Mouse (Mus musculus): ENCODE measurements around the gene Chrm3. TPM values are rescaled to one million over a fixed set of nuclear protein-coding genes. Genes with fewer than 3 reads are reported as not detected.

Chrm3 gene
- polyA plus RNA-seq, 1 experiment from 2014 or later: 2.5 TPM

- Histone ChIP-seq H3K27ac (no peak overlapping the region), H3K36me3 (no peaks in the 10 kb centered on the region), H3K4me2 (no peak overlapping the region), H3K4me1 (replicated peaks) (no peaks in the 10 kb centered on the region), H3K9ac (replicated peaks) (no peak overlapping the region), H3K27me3 (no peaks in the 10 kb centered on the region), H3K4me3 (replicated peaks) (no peak overlapping the region), H3K9me3 (no peaks in the 10 kb centered on the region)
- WGBS: 83% methylated on average over 18 of the region's 18 CpGs
- no peak for ATAC-seq (ENCODE audit: insufficient number of reproducible peaks, insufficient read depth, low FRiP score, low TSS enrichment, low read depth)
Measured at GRCm38 (mm10) chr13:10033570-10034399, 326.9 kb downstream of the Chrm3 start.

GRCm38 (mm10) chr13:10031547-10031946, 329.1 kb downstream of the Chrm3 start:
- no peaks in the 10 kb centered on the region for H3K27me3 ChIP-seq
- no peaks in the 10 kb centered on the region for H3K9me3 ChIP-seq
- H3K27ac ChIP-seq: no peak overlapping the region
- H3K4me1 ChIP-seq (replicated peaks): no peaks in the 10 kb centered on the region
- no peak overlapping the region for H3K4me3 ChIP-seq (replicated peaks)
- H3K36me3 ChIP-seq: no peaks in the 10 kb centered on the region
- H3K4me2 ChIP-seq: no peak overlapping the region
- WGBS: 85% methylated on average over 5 of the region's 5 CpGs
- ATAC-seq (ENCODE audit: insufficient number of reproducible peaks, insufficient read depth, low FRiP score, low TSS enrichment, low read depth): no peak
- no peak overlapping the region for H3K9ac ChIP-seq (replicated peaks)

DNA sequence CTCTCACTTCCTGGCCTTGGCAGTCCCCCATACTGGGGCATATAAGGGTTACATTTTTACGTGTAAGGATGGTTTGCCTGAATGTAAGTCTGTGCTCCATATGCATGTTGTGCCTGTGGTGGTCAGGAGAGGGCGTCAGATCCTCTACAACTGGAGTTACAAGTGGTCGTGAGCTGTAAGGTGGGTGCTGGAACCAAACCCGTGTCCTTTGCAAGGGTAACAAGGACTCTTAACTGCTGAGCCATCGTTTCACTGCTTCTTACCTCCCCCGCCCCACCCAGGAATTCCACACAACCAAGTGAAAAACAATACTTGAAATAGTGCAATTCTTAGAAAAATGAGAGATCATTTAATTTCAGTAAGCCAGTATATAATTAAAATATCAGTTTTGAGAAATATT, 330.7 kb downstream of the Chrm3 start:
- H3K27ac ChIP-seq: no peak overlapping the region
- no peaks in the 10 kb centered on the region for H3K36me3 ChIP-seq
- 83% methylated on average over 6 of the region's 6 CpGs for WGBS
- no peaks in the 10 kb centered on the region for H3K4me1 ChIP-seq (replicated peaks)
- H3K9me3 ChIP-seq: no peaks in the 10 kb centered on the region
- H3K4me2 ChIP-seq: no peak overlapping the region
- no peak overlapping the region for H3K4me3 ChIP-seq (replicated peaks)
- H3K27me3 ChIP-seq: no peaks in the 10 kb centered on the region
- no peak for ATAC-seq (ENCODE audit: insufficient number of reproducible peaks, insufficient read depth, low FRiP score, low TSS enrichment, low read depth)
- no peak overlapping the region for H3K9ac ChIP-seq (replicated peaks)

- ATAC-seq (ENCODE audit: insufficient number of reproducible peaks, insufficient read depth, low FRiP score, low TSS enrichment, low read depth): no peak
- H3K27ac ChIP-seq: no peak overlapping the region
- H3K4me2 ChIP-seq: no peak overlapping the region
- 93% methylated on average over 3 of the region's 3 CpGs for WGBS
- H3K36me3 ChIP-seq: no peaks in the 10 kb centered on the region
- no peaks in the 10 kb centered on the region for H3K4me1 ChIP-seq (replicated peaks)
- H3K4me3 ChIP-seq (replicated peaks): no peak overlapping the region
- no peaks in the 10 kb centered on the region for H3K9me3 ChIP-seq
- H3K9ac ChIP-seq (replicated peaks): no peak overlapping the region
- no peaks in the 10 kb centered on the region for H3K27me3 ChIP-seq
Measured at GRCm38 (mm10) chr13:10025134-10025533, 335.5 kb downstream of the Chrm3 start.

DNA sequence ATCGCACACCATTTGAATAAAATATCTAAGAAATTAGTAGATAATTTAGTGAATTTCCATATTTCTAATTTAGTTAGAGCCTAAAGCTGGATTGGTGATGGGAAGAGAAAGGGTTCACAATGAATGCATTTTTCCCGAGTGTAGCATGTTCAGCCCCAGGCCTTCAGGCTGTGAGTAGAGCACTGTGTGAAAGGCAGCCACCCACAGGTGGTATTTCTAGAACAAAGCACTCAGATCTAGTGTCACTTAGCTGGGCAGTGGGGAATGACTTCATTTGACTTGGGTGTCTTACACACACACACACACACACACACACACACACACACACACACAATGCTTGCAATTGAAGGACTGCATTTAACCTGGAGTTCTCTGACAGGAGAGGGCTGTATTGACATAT, 337.5 kb downstream of the Chrm3 start:
- no peak overlapping the region for H3K4me2 ChIP-seq
- H3K27me3 ChIP-seq: no peaks in the 10 kb centered on the region
- 76% methylated on average over 2 of the region's 2 CpGs for WGBS
- no peaks in the 10 kb centered on the region for H3K36me3 ChIP-seq
- ATAC-seq (ENCODE audit: insufficient number of reproducible peaks, insufficient read depth, low FRiP score, low TSS enrichment, low read depth): no peak
- no peak overlapping the region for H3K27ac ChIP-seq
- no peak overlapping the region for H3K4me3 ChIP-seq (replicated peaks)
- H3K9me3 ChIP-seq: no peaks in the 10 kb centered on the region
- no peak overlapping the region for H3K9ac ChIP-seq (replicated peaks)
- H3K4me1 ChIP-seq (replicated peaks): no peaks in the 10 kb centered on the region

DNA sequence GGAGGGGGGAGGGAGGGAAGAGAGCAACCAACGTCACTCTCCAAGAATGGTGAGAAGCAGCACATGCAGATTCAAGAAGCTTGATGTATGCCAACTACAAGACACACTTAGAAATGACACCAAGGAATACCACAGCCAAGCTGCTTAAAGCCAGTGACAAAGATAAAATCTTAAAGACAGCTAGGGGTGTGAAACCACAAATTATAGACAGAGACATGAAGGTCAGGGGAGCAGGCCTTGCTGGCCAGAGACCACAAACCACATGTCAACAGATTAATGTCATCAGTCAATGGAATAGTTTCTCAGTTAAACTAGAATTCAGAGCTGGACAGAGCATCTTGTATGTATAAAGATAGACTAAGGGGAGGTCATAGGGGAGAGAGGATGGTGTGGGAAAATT, 341.4 kb downstream of the Chrm3 start:
- no peak for ATAC-seq (ENCODE audit: insufficient number of reproducible peaks, insufficient read depth, low FRiP score, low TSS enrichment, low read depth)
- Histone ChIP-seq H3K27ac (no peak overlapping the region), H3K4me2 (no peak overlapping the region), H3K9ac (replicated peaks) (no peak overlapping the region), H3K4me1 (replicated peaks) (no peaks in the 10 kb centered on the region), H3K36me3 (no peaks in the 10 kb centered on the region), H3K9me3 (no peaks in the 10 kb centered on the region), H3K4me3 (replicated peaks) (no peak overlapping the region), H3K27me3 (no peaks in the 10 kb centered on the region)
- WGBS: 43% methylated on average over 1 of the region's 1 CpGs

GRCm38 (mm10) chr13:10002916-10003315, 357.7 kb downstream of the Chrm3 start:
- no peak overlapping the region for H3K9ac ChIP-seq (replicated peaks)
- 71% methylated on average over 4 of the region's 4 CpGs for WGBS
- H3K4me1 ChIP-seq (replicated peaks): no peaks in the 10 kb centered on the region
- H3K9me3 ChIP-seq: no peaks in the 10 kb centered on the region
- H3K36me3 ChIP-seq: no peaks in the 10 kb centered on the region
- no peak overlapping the region for H3K4me3 ChIP-seq (replicated peaks)
- H3K27ac ChIP-seq: no peak overlapping the region
- H3K4me2 ChIP-seq: no peak overlapping the region
- no peak for ATAC-seq (ENCODE audit: insufficient number of reproducible peaks, insufficient read depth, low FRiP score, low TSS enrichment, low read depth)
- H3K27me3 ChIP-seq: no peaks in the 10 kb centered on the region

- H3K4me2 ChIP-seq: no peak overlapping the region
- H3K4me1 ChIP-seq (replicated peaks): no peaks in the 10 kb centered on the region
- H3K4me3 ChIP-seq (replicated peaks): no peak overlapping the region
- no peaks in the 10 kb centered on the region for H3K9me3 ChIP-seq
- no peaks in the 10 kb centered on the region for H3K36me3 ChIP-seq
- WGBS: 82% methylated on average over 2 of the region's 2 CpGs
- no peak overlapping the region for H3K27ac ChIP-seq
- no peak overlapping the region for H3K9ac ChIP-seq (replicated peaks)
- no peaks in the 10 kb centered on the region for H3K27me3 ChIP-seq
- ATAC-seq (ENCODE audit: insufficient number of reproducible peaks, insufficient read depth, low FRiP score, low TSS enrichment, low read depth): no peak
Measured at GRCm38 (mm10) chr13:9997664-9998328, 362.9 kb downstream of the Chrm3 start.

DNA sequence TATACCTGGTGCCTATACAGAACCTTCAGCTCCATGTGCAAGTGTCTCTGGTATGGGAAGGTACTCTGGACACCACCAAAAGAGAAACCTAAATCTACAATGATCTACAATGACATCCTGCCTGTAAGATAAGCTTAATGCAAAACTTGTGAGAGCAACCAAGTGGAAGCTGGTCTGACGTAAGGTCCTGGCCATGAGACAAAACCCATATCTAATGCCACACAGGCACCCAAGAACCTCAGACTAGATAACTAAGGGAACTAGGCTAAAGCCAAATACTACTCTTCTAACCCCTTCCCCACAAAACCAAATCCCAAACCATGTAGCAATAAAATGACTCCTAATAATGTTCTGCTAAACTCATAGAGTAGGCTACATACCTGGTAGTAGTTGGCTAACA, 364.8 kb downstream of the Chrm3 start:
- H3K27ac ChIP-seq: no peak overlapping the region
- no peak overlapping the region for H3K4me2 ChIP-seq
- no peak overlapping the region for H3K4me3 ChIP-seq (replicated peaks)
- H3K4me1 ChIP-seq (replicated peaks): no peaks in the 10 kb centered on the region
- no peak overlapping the region for H3K9ac ChIP-seq (replicated peaks)
- WGBS: 94% methylated on average over 1 of the region's 1 CpGs
- H3K27me3 ChIP-seq: no peaks in the 10 kb centered on the region
- no peak for ATAC-seq (ENCODE audit: insufficient number of reproducible peaks, insufficient read depth, low FRiP score, low TSS enrichment, low read depth)
- H3K36me3 ChIP-seq: no peaks in the 10 kb centered on the region
- H3K9me3 ChIP-seq: no peaks in the 10 kb centered on the region

DNA sequence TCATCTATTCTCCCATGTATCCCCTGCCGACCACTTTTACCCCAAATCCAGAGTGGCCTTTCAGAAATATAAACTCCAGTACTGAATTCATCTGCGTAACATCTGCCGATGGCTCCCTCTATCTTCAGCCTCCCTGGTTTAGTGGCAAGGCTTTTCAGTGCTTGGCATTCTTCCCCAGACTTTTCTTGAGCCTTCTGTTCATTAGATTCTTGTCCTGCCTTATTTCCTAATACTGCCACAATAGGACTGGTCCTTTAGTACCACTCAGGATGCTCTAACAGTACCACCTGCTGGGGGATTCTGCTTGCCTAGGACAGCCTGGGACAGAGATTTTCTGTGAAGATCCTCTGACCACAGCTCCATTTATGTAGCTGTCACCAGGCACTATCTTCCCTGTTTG, 367.1 kb downstream of the Chrm3 start:
- 92% methylated on average over 3 of the region's 3 CpGs for WGBS
- no peak overlapping the region for H3K4me3 ChIP-seq (replicated peaks)
- no peaks in the 10 kb centered on the region for H3K36me3 ChIP-seq
- no peak overlapping the region for H3K4me2 ChIP-seq
- no peak overlapping the region for H3K9ac ChIP-seq (replicated peaks)
- H3K4me1 ChIP-seq (replicated peaks): no peaks in the 10 kb centered on the region
- H3K27me3 ChIP-seq: no peaks in the 10 kb centered on the region
- H3K9me3 ChIP-seq: no peaks in the 10 kb centered on the region
- no peak overlapping the region for H3K27ac ChIP-seq
- ATAC-seq (ENCODE audit: insufficient number of reproducible peaks, insufficient read depth, low FRiP score, low TSS enrichment, low read depth): no peak

DNA sequence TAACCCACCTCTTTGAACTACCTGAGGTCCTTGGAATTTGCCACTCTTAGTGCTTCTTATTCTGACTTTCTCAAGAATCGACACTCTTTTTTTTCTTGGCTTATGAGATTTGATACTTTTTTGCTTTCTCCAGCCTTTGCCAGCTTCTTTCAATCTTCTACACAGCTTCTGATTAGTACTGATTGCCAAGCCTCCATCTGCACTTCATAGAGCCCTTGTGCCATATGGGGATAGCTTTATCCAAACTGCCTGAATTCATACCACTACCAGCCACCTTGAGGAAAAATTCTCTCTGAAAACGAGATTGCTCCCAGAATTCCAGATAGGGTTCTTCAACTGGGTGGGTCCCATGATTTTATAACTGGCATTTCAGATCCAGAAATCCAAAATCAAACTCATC, 368.0 kb downstream of the Chrm3 start:
- Histone ChIP-seq H3K4me3 (replicated peaks) (no peak overlapping the region), H3K27me3 (no peaks in the 10 kb centered on the region), H3K36me3 (no peaks in the 10 kb centered on the region), H3K9ac (replicated peaks) (no peak overlapping the region), H3K9me3 (no peaks in the 10 kb centered on the region), H3K4me1 (replicated peaks) (no peaks in the 10 kb centered on the region), H3K27ac (no peak overlapping the region), H3K4me2 (no peak overlapping the region)
- no peak for ATAC-seq (ENCODE audit: insufficient number of reproducible peaks, insufficient read depth, low FRiP score, low TSS enrichment, low read depth)
- 68% methylated on average over 2 of the region's 2 CpGs for WGBS

- H3K27ac ChIP-seq: no peak overlapping the region
- no peaks in the 10 kb centered on the region for H3K27me3 ChIP-seq
- no peaks in the 10 kb centered on the region for H3K9me3 ChIP-seq
Measured at GRCm38 (mm10) chr13:9985648-9986047, 375.0 kb downstream of the Chrm3 start.

More at GRCm38 (mm10) chr13:9985648-9986047, 375.0 kb downstream of the Chrm3 start:
- no peak for ATAC-seq (ENCODE audit: insufficient number of reproducible peaks, insufficient read depth, low FRiP score, low TSS enrichment, low read depth)
- Histone ChIP-seq H3K4me2 (no peak overlapping the region), H3K9ac (replicated peaks) (no peak overlapping the region), H3K36me3 (no peaks in the 10 kb centered on the region), H3K4me1 (replicated peaks) (no peaks in the 10 kb centered on the region), H3K4me3 (replicated peaks) (no peak overlapping the region)
- WGBS: 82% methylated on average over 6 of the region's 6 CpGs

All from limb, embryonic 12.5 days (tissue).